Mouse (Mus musculus) liver, embryonic 14.5 days (tissue): Measurements from ENCODE around the gene Ppp2r5d.

Experiments used
- CTCF ChIP-seq: IDR thresholded peaks from 2 replicates; pipeline ENCODE4 v1.5.1; 2016; ENCODE audit warnings: antibody characterized with exemption, low read depth, control low read depth
- EP300 ChIP-seq: IDR thresholded peaks from 2 replicates; pipeline ENCODE4 v1.6.1; 2016; ENCODE audit warnings: antibody characterized with exemption, low read depth

- TF ChIP-seq CTCF (no peak), EP300 (no peak)
These were observed 37.2 kb downstream of the Ppp2r5d start for GRCm38 (mm10) chr17:46667712-46668111.
